In the genomic region with DNA sequence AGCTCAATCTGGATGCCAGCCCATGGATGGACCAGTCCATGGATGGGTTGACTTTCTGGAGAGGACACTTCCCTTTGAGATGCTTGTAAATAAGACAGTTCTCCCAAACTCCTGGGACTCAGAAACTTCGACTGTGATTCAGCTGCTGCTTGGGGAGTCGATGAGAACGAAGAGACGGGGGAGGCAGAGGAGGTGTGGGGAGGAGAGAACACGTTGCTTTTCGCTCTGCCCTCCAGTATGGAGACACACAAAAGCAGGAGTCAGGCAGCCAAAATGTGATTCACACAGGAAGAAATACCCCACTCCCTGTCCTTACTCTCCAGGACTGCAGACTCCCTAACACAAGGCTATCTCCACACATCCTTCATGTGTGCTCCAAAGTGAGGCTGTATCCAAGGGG, we compare ENCODE assay signal across 32 mouse cellular contexts. TPM values are rescaled to one million over a fixed set of nuclear protein-coding genes. Genes with fewer than 3 reads are reported as not detected.
DNase-seq lines count a peak whose midpoint lies in the region; ATAC-seq and TF ChIP-seq lines count a peak whose summit lies in the region.
"Had no signal": no experiment of that assay in that cellular context is flagged by ENCODE, and none has a peak within 500 bp of the region (broad histone marks: within the 10 kb centered on the region; RNA-seq: fewer than 3 reads in every experiment).

No protein-coding gene starts in this region.

- H3K27ac ChIP-seq in olfactory bulb, adult 2 months (ENCODE audit: insufficient read depth, low read depth, low read length) = peak overlapping the region; percentile 72; the same call in 1 of the 2 replicates
- H3K27ac ChIP-seq: gastrocnemius, adult 2 months; hindbrain, embryonic 10.5 days; hindbrain, postnatal 0 days; intestine, embryonic 15.5 days; liver, embryonic 15.5 days; lung, embryonic 15.5 days; midbrain, embryonic 10.5 days; midbrain, embryonic 15.5 days; neural tube, embryonic 15.5 days; stomach, postnatal 0 days had no signal

- no peak for DNase-seq in frontal cortex, postnatal 14 days (ENCODE audit: low spot score in 2 of 2)
- DNase-seq in left cerebral cortex, adult 9 months (ENCODE audit: low spot score in 2 of 2) = peak; percentile 50 to 52
- no peak for DNase-seq in left cerebral cortex, adult 11 months (ENCODE audit: low spot score)
- DNase-seq in brain, adult 2 months (ENCODE audit: low read depth, low spot score) = peak; percentile 88
- no peak for DNase-seq in MN1 (ENCODE audit: low spot score)
- DNase-seq: adrenal gland, postnatal 14 days; cerebellum, adult 11-12 months; cerebellum, adult 9-11 months; gastrocnemius, adult 2 months; heart, postnatal 14 days; kidney, adult 2 months; kidney, postnatal 36 days; thymus, adult 2 months; thymus, postnatal 36 days had no signal

- H3K4me1 ChIP-seq in olfactory bulb, adult 2 months (ENCODE audit: control insufficient read depth, insufficient read depth, low read length) = peaks cover 19% of the 10 kb centered on the region
- H3K4me1 ChIP-seq: hindbrain, embryonic 10.5 days; intestine, embryonic 15.5 days; liver, embryonic 15.5 days; lung, embryonic 15.5 days; midbrain, embryonic 10.5 days; midbrain, embryonic 15.5 days had no signal

- H3K4me3 ChIP-seq in olfactory bulb, adult 2 months (ENCODE audit: insufficient read depth, low read depth, low read length) = no peak overlapping the region
- H3K4me3 ChIP-seq: erythroblast, embryonic 14.5 days; gastrocnemius, adult 2 months; hindbrain, embryonic 10.5 days; intestine, embryonic 15.5 days; layer of hippocampus, adult 2 months; liver, embryonic 15.5 days; lung, embryonic 15.5 days; midbrain, embryonic 10.5 days; midbrain, embryonic 15.5 days; neural tube, embryonic 15.5 days had no signal

- 45% methylated on average over 6 of the region's 6 CpGs for whole genome bisulfite sequencing in olfactory bulb, adult 2 months

- no peak for TF ChIP-seq POLR2A in olfactory bulb, adult 2 months (IDR thresholded peaks at IDR 0.05; ENCODE audit: insufficient read depth, low read depth, low read length)

- no peak for TF ChIP-seq CTCF in olfactory bulb, adult 2 months (IDR thresholded peaks at IDR 0.05; ENCODE audit: insufficient read depth, low read depth, low read length)

- ATAC-seq in frontal cortex, adult (ENCODE audit: low TSS enrichment) = peak; percentile 60
- no peak for ATAC-seq in CD4-positive, CD25-positive, alpha-beta regulatory T cell, adult 4 months
- ATAC-seq: forebrain, embryonic 16.5 days; hindbrain, postnatal 0 days; intestine, embryonic 15.5 days; midbrain, embryonic 15.5 days; Patski had no signal

RNA-seq across cellular contexts. Expression of gene Sod3, which starts 26.8 kb away (rescaled TPM):
- polyA plus RNA-seq in olfactory bulb, adult 2 months (2012; ENCODE audit: insufficient read depth, insufficient read length, low replicate concordance, missing spikeins) = not detected in 2 replicates
- polyA plus RNA-seq in CD4-positive, CD25-positive, alpha-beta regulatory T cell, adult 4 months (2017; shearing (Covaris generic)) = not detected
- polyA plus RNA-seq: G1E; limb, embryonic 11.5 days had no signal

Comparison
In these comparisons a context has a peak if more than half of its experiments do, and no peak if none do; other contexts are left out.
1. DNase-seq: peak in left cerebral cortex, adult 9 months (2 of 2) and brain, adult 2 months (single experiment); none in frontal cortex, postnatal 14 days (0 of 2), left cerebral cortex, adult 11 months (single experiment) and MN1 (single experiment).